Mouse (Mus musculus) spleen, adult 2 months (tissue): ENCODE data around the gene Tmem33. TPM values are rescaled to one million over a fixed set of nuclear protein-coding genes. Genes with fewer than 3 reads are reported as not detected.

Experiments
- DNase-seq, 2 experiments: peaks; one replicate each; pipeline versions ENCODE4 v3.0.0 to v3.0.0-alpha.2; 2012 to 2021; ENCODE audit warnings: low spot score in 2 of 2, low read depth in 1 of 2
- H3K27ac ChIP-seq: fragments of 200-500 bp; 2 replicates; pipeline ENCODE4 v1.5.1; 2012; ENCODE audit warnings: low read length, inconsistent platforms; ENCODE audit not compliant: insufficient read depth
- H3K27me3 ChIP-seq: fragments of 200-500 bp; 2 replicates; pipeline ENCODE4 v1.6.1; 2012; ENCODE audit warnings: mild to moderate bottlenecking, moderate library complexity, low read length, inconsistent platforms; ENCODE audit not compliant: control insufficient read depth, insufficient read depth
- H3K36me3 ChIP-seq: fragments of 200-500 bp; 2 replicates; pipeline ENCODE4 v1.6.1; 2012; ENCODE audit warnings: mild to moderate bottlenecking, low read length, inconsistent platforms; ENCODE audit not compliant: control insufficient read depth, insufficient read depth
- H3K4me1 ChIP-seq: fragments of 200-500 bp; 2 replicates; pipeline ENCODE4 v1.6.1; 2011; ENCODE audit warnings: inconsistent platforms; ENCODE audit not compliant: control insufficient read depth, insufficient read depth, insufficient read length
- H3K4me3 ChIP-seq: fragments of 200-500 bp; 2 replicates; pipeline ENCODE4 v1.5.1; 2011; ENCODE audit warnings: mild to moderate bottlenecking, inconsistent platforms; ENCODE audit not compliant: insufficient read depth, insufficient read length; ENCODE audit errors: extremely low read depth
- CTCF ChIP-seq: fragments of 200-500 bp; IDR thresholded peaks from 2 replicates; pipeline ENCODE4 v1.5.1; 2011; ENCODE audit warnings: mild to moderate bottlenecking, inconsistent platforms; ENCODE audit not compliant: insufficient read depth, insufficient read length, insufficient replicate concordance; ENCODE audit errors: extremely low read depth
- POLR2A ChIP-seq: fragments of 200-500 bp; IDR thresholded peaks from 2 replicates; pipeline ENCODE4 v1.6.1; 2011; ENCODE audit warnings: low read depth, low read length, inconsistent platforms
- WGBS: fragments of 180-500 bp; shearing (Covaris S2); methylation state at CpG from one replicate; pipeline ENCODE4 v1.1.7; 2018; 5-methylcytosine and 5-hydroxymethylcytosine counted together
- polyA plus RNA-seq: library from polyadenylated mRNA; depleted of rRNA; stranded (reverse); fragments of >200 nt; gene quantifications from 2 replicates; pipeline ENCODE4 v1.2.3, GENCODE M21; 2012

The Tmem33 gene
- polyA plus RNA-seq, 1 experiment, result 56.6 TPM

GRCm38 (mm10) chr5:67300926-67301597, 40.7 kb downstream of the Tmem33 start:
- TF ChIP-seq CTCF (no peak), POLR2A (no peak)
- H3K4me1 ChIP-seq, result no peaks in the 10 kb centered on the region
- no peak for DNase-seq
- H3K27ac ChIP-seq, result no peak overlapping the region
- no peaks in the 10 kb centered on the region for H3K36me3 ChIP-seq
- WGBS, result 95% methylated on average over 8 of the region's 8 CpGs
- H3K4me3 ChIP-seq, result no peak overlapping the region
- no peaks in the 10 kb centered on the region for H3K27me3 ChIP-seq

DNA sequence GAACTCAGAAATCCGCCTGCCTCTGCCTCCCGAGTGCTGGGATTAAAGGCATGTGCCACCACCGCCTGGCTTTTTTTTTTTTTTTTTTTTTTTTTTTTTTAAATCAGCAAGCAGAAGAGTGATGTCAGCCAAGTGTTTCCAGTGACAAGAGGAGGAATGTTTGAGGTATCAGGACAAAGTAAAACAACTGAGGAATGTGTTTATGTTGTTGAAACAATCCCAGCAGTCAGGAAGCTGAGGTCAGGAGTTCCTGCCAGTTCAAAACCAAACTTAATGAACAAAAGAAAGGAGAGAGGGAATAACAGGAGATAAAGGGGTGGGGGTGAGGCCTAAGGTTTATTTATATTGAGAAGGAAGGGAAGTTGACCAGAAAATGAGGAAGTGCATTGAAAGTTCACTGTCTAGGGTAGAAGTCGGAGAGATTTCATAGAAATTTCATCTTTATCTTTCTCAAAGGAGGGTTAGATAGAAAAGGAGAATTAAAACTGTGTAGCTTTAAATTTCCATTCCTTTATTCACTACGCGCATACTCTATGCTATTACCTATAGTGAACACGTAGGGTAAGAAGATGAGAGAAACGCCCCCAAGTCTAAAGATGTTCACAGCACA, 41.5 kb downstream of the Tmem33 start:
- 37% methylated on average over 6 of the region's 8 CpGs for WGBS
- H3K4me3 ChIP-seq, result no peak overlapping the region
- H3K27ac ChIP-seq, result no peak overlapping the region
- TF ChIP-seq CTCF (no peak), POLR2A (no peak)
- no peaks in the 10 kb centered on the region for H3K36me3 ChIP-seq
- no peaks in the 10 kb centered on the region for H3K27me3 ChIP-seq
- H3K4me1 ChIP-seq, result no peaks in the 10 kb centered on the region
- DNase-seq, result no peak

DNA sequence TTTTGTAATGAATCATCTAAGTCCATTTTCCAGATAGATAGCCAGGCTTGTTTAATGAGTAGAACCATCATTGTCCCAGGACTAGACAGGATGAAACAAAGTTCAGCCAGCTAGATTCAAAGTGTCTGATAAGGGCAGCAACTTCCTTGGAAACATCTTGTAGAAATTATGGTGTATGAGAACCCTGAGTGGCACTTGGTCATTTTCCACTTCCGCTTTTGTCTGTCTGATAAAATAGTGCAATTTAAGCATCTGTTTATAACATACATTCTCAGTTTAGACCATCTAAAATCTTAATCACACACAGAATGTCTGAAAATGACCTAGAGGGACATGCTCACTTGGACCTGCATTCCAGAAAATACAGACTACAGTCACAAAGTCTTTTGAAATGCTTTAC, 43.5 kb downstream of the Tmem33 start:
- TF ChIP-seq POLR2A (no peak), CTCF (no peak)
- no peak overlapping the region for H3K4me3 ChIP-seq
- peaks cover 3% of the 10 kb centered on the region; the same call in 1 of the 2 replicates for H3K4me1 ChIP-seq
- no peaks in the 10 kb centered on the region for H3K36me3 ChIP-seq
- DNase-seq, result no peak
- no peaks in the 10 kb centered on the region for H3K27me3 ChIP-seq
- no peak overlapping the region for H3K27ac ChIP-seq
- 67% methylated on average over 1 of the region's 1 CpGs for WGBS

DNA sequence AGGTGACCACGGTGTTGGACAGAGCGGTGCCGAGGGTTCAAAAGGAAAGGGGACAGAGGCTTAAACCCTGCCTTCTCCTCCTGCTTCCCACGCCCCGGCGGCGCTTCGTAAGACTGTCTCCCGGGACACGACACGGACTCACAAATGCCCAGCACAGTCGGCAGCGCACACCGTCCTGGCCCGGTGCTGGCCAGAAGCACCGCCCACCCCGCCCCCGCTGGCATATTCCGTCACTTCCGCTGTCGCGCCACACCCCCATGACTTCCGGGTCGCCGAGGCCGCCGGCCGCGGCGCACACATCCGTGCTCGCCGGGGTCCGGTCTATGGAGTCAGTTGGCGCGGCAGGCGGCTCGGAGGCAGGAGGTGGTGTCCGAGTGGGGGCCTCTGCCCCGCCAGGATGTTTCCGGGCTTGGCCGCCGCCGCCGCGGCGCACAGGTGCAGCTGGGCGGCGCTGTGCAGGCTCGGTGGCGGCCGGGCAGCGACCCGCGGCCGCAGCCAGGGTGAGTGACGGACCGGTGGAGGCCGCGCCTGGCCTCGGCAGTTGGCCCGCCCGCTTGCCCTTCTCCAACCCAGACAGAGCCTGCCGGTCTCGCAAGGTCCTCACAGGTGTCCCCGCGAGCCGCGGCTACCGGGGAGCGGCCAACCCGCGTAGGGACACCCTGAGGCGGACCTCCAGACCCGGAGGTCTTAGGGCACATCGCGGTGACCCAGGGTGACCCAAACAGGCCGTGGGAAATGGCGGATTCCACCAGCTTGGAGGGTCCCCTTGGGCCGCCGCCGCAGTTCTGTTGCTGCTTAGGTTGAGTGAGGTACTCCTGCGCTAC, 46.5 kb downstream of the Tmem33 start, which contains the start of gene Slc30a9:
Gene Slc30a9 (plus strand): TSS at position 258 of the 824 bp plus-strand sequence.
- peak within 1 kb of the TSS; percentile 80 for H3K27ac ChIP-seq
- peaks cover 3% of the 10 kb centered on the region; the same call in 1 of the 2 replicates for H3K4me1 ChIP-seq
- H3K4me3 ChIP-seq, result peak within 1 kb of the TSS; percentile 90
- H3K36me3 ChIP-seq, result no peaks in the 10 kb centered on the region
- DNase-seq, result peak; percentile 53 to 90
- H3K27me3 ChIP-seq, result no peaks in the 10 kb centered on the region
- TF ChIP-seq CTCF, result no peak
- TF ChIP-seq POLR2A, result peak; percentile 79
- under 1% methylated on average over 81 of the region's 83 CpGs for WGBS

DNA sequence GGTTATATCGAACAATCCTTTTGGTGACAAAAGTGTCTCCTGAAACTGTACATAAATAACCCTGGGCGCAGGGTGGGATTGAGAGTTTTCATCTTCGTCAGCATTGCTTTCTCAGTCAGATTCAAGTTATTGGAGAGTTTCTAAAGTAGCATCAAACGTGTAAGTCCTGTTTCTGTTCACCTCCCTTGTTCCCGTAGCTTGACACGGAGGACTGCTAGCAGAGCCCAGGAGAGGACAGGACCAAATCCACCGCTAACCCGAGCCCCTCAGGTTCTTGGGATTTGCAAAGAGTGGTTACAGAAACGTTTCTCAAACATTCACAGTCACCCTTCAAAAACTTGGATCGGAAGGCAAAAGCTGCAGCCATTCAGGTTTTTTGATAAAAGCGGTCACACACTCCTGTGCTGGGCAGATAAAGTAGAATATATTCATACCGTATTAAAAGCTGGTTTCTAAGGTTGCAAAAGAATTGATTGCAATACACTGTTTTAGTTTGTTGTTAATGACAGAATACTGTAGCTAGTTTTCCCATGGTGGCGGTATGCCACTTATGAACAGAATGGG, 47.4 kb downstream of the Tmem33 start:
- Histone ChIP-seq H3K4me1 (peaks cover 3% of the 10 kb centered on the region; the same call in 1 of the 2 replicates), H3K36me3 (no peaks in the 10 kb centered on the region), H3K27ac (peak overlapping the region; percentile 28; the same call in 1 of the 2 replicates), H3K4me3 (peak overlapping the region; percentile 90), H3K27me3 (no peaks in the 10 kb centered on the region)
- TF ChIP-seq CTCF (no peak), POLR2A (no peak)
- 37% methylated on average over 13 of the region's 13 CpGs for WGBS
- DNase-seq, result no peak

GRCm38 (mm10) chr5:67311811-67312521, 51.6 kb downstream of the Tmem33 start:
- H3K27ac ChIP-seq, result no peak overlapping the region
- DNase-seq, result no peak
- no peaks in the 10 kb centered on the region for H3K36me3 ChIP-seq
- H3K4me3 ChIP-seq, result no peak overlapping the region
- H3K4me1 ChIP-seq, result peaks cover 3% of the 10 kb centered on the region; the same call in 1 of the 2 replicates
- 81% methylated on average over 3 of the region's 3 CpGs for WGBS
- TF ChIP-seq POLR2A (no peak), CTCF (no peak)
- no peaks in the 10 kb centered on the region for H3K27me3 ChIP-seq
